Mouse (Mus musculus) layer of hippocampus, adult 8-10 months (tissue): ENCODE results near the gene Cops2. TPM values are rescaled to one million over a fixed set of nuclear protein-coding genes. Genes with fewer than 3 reads are reported as not detected.

ENCODE experiments used
- DNase-seq, 2 experiments: peaks; one replicate each; pipeline ENCODE4 v3.0.0; 2022; ENCODE audit warnings: low spot score in 2 of 2
- total RNA-seq, 4 experiments: library from RNA; stranded (reverse); gene quantifications; 2 replicates each; pipeline ENCODE4 v1.2.4; 2022

Gene Cops2
- total RNA-seq, 4 experiments from 2014 or later = 95.0 to 114 (median 109) TPM

GRCm38 (mm10) chr2:125781978-125782718 is 76.8 kb downstream of the Cops2 start:
- DNase-seq = no peak

DNA sequence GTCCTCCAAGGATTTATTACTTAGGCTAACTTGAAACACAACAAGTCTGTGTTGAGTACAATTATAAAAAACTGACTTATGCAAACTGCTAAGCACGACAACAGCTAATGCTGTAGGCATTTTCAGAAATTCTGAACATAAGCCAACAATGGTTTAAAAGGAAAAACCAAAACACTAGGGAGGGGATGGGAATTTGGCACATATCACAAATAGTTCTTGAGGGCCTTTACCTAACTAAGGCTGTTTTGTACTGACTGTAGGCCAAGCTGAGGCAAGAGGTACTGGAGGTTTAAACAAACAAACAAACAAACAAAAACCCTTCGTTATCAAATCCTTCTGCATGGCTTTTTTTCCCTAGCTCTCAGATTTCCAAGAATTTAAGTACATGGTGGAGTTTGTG is 77.9 kb downstream of the Cops2 start:
- DNase-seq = no peak

Other genes starting within 250 kb of the Cops2 start
- gene Cep152, start 234.0 kb downstream of the Cops2 start, total RNA-seq = 1 to 10 TPM; 3.4 to 4.2 (median 3.9) TPM
- gene Eid1, start 186.0 kb downstream of the Cops2 start, total RNA-seq = 100 to 1,000 TPM; 230 to 253 (median 230) TPM
- 1 to 10 TPM; 4.9 to 6.3 (median 5.3) TPM for gene Shc4, start 135.0 kb downstream of the Cops2 start, total RNA-seq
- gene Secisbp2l, start 76.3 kb downstream of the Cops2 start, total RNA-seq = 10 to 100 TPM; 91.9 to 95.3 (median 94.9) TPM
- gene Galk2, start within 50 bp of the Cops2 start, total RNA-seq = 10 to 100 TPM; 30.9 to 36.3 (median 32.6) TPM
- gene Fgf7, start 175.5 kb upstream of the Cops2 start, total RNA-seq = 1 to 10 TPM in 1 of 4 experiments, under 1 TPM in 3; 0.63 to 1.0 (median 0.72) TPM